Mouse (Mus musculus): Measurements from ENCODE around the gene Cdc42ep1. TPM values are rescaled to one million over a fixed set of nuclear protein-coding genes. Genes with fewer than 3 reads are reported as not detected.

Cdc42ep1 gene
- total RNA-seq, 4 experiments from 2014 or later = 14.5 to 18.7 (median 16.2) TPM

- DNase-seq (ENCODE audit: low spot score in 2 of 2) = no peak
Observed at GRCm38 (mm10) chr15:78828315-78828714, 14.1 kb upstream of the Cdc42ep1 start.

- DNase-seq (ENCODE audit: low spot score in 2 of 2) = no peak
Observed at GRCm38 (mm10) chr15:78829636-78830035, 12.8 kb upstream of the Cdc42ep1 start.

GRCm38 (mm10) chr15:78830742-78831719, 11.4 kb upstream of the Cdc42ep1 start:
- no peak for DNase-seq (ENCODE audit: low spot score in 2 of 2)

GRCm38 (mm10) chr15:78831720-78832657, 10.4 kb upstream of the Cdc42ep1 start:
- no peak for DNase-seq (ENCODE audit: low spot score in 2 of 2)

GRCm38 (mm10) chr15:78832701-78833123, 9.7 kb upstream of the Cdc42ep1 start:
- DNase-seq (ENCODE audit: low spot score in 2 of 2) = peak; percentile 78 to 79

- DNase-seq (ENCODE audit: low spot score in 2 of 2) = no peak
Observed at GRCm38 (mm10) chr15:78833582-78833981, 8.8 kb upstream of the Cdc42ep1 start.

GRCm38 (mm10) chr15:78834233-78835005, 8.0 kb upstream of the Cdc42ep1 start:
- no peak for DNase-seq (ENCODE audit: low spot score in 2 of 2)

GRCm38 (mm10) chr15:78835200-78836085, 7.0 kb upstream of the Cdc42ep1 start:
- DNase-seq (ENCODE audit: low spot score in 2 of 2) = no peak

GRCm38 (mm10) chr15:78836086-78836621, 6.3 kb upstream of the Cdc42ep1 start:
- no peak for DNase-seq (ENCODE audit: low spot score in 2 of 2)

- DNase-seq (ENCODE audit: low spot score in 2 of 2) = no peak
Observed at GRCm38 (mm10) chr15:78839744-78840143, 2.7 kb upstream of the Cdc42ep1 start.

- no peak for DNase-seq (ENCODE audit: low spot score in 2 of 2)
Observed at GRCm38 (mm10) chr15:78840241-78840640, 2.2 kb upstream of the Cdc42ep1 start.

- DNase-seq (ENCODE audit: low spot score in 2 of 2) = no peak
Observed at GRCm38 (mm10) chr15:78840751-78841150, 1.7 kb upstream of the Cdc42ep1 start.

GRCm38 (mm10) chr15:78841161-78841790, 1.1 kb upstream of the Cdc42ep1 start:
- no peak for DNase-seq (ENCODE audit: low spot score in 2 of 2)

GRCm38 (mm10) chr15:78843581-78844469, 1.4 kb downstream of the Cdc42ep1 start:
- no peak for DNase-seq (ENCODE audit: low spot score in 2 of 2)

- DNase-seq (ENCODE audit: low spot score in 2 of 2) = no peak
Observed at GRCm38 (mm10) chr15:78844791-78845190, 2.4 kb downstream of the Cdc42ep1 start.

- DNase-seq (ENCODE audit: low spot score in 2 of 2) = no peak
Observed at GRCm38 (mm10) chr15:78845321-78845720, 2.9 kb downstream of the Cdc42ep1 start.

- no peak for DNase-seq (ENCODE audit: low spot score in 2 of 2)
Observed at GRCm38 (mm10) chr15:78845867-78846266, 3.4 kb downstream of the Cdc42ep1 start.

- DNase-seq (ENCODE audit: low spot score in 2 of 2) = no peak
Observed at GRCm38 (mm10) chr15:78846352-78846751, 3.9 kb downstream of the Cdc42ep1 start.
